Mouse (Mus musculus) CD8-positive naive resting alpha-beta T cell, adult 2 months (primary cell): ENCODE measurements around the gene Pgls.

Experiments
- DNase-seq, 2 experiments: peaks; one replicate each; pipeline ENCODE4 v3.0.0; 2022; ENCODE audit warnings: low read depth in 2 of 2, low spot score in 2 of 2

The Pgls gene

DNA sequence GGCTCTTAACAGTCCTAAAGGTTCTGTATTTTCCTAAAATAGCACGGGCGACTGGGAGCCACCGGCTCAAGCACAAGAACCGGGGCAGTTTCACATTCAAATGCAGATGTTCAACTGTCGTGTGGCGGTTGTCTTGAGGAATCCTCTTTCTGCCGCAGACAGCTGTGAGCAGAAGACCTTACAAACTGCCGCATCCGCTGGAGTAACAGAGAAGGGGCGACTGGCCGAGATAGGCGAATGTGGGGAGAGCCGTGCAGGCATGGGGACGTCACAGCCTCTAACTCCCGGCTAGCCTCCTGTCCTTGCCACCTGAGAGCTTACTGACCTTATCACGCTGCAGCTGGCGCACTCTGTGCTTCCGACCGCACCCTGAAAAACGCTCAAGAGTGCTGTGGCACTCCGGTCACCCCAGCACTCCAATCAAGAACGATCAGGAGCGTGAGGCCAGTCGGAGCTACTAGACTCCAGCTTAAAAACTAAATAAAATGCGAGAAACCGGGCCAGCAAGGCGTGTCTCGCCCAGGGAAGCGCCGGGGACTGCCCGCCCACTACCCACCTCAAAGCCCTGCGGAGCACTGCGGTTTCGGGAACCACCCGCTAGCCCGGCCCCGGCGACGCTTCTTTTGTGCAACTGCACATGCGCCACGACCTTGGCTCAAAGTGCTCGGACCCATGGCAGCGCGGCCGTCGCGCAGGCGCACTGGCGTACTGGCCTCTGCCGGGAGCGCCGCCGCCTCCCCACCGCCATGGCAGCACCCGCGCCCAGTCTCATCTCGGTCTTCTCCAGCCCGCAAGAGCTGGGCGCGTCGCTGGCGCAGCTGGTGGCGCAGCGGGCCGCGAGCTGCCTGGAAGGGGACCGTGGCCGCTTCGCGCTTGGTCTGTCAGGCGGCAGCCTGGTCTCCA, at the start of gene Pgls:
TSS of gene Pgls (plus strand) at position 706 of the 903 bp plus-strand sequence.
- DNase-seq = peak; percentile 60 to 75

DNA sequence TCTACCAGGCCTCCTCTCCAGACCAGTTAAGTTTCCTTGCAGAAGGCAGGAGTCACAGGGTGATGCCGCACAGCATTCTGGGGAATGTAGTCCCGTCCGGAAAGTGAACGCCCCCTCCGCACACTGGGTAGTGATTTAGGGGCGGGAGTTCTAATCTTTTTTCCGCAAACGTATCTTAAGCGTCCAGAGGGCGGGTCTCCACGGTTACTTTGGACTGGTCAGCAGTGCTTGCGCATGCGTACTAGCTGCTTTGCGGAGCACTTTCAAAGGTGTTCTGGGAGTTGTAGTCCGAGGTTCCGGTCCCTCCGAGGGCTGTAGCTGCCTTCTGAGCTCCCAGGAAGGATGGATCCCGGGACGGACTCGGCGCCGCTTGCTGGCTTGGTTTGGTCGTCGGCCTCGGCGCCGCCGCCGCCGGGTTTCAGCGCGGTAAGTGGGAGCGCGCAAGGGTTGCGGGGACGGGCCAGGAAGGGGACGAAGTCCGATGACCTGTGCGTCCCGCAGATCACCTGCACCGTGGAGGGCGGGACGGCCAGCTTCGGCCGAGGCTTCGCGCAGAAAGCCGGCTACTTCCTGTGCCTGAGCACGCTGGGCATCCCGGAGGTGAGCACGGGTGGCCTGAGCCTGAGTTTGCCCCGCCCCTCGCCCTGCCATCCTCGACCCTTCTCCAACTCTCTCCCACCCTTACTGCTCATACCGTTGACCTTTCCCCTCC, 49.2 kb upstream of the Pgls start, which contains the start of gene Mvb12a:
TSS of gene Mvb12a (plus strand) at position 291 of the 712 bp plus-strand sequence.
- peak; percentile 87 to 90 for DNase-seq

GRCm38 (mm10) chr8:71543755-71544154, 48.2 kb upstream of the Pgls start:
- DNase-seq = no peak

GRCm38 (mm10) chr8:71545053-71545452, 46.9 kb upstream of the Pgls start:
- no peak for DNase-seq

- DNase-seq = no peak
Observed at GRCm38 (mm10) chr8:71547590-71547989, 44.4 kb upstream of the Pgls start.

- DNase-seq = no peak
Observed at GRCm38 (mm10) chr8:71550754-71551153, 41.2 kb upstream of the Pgls start.

DNA sequence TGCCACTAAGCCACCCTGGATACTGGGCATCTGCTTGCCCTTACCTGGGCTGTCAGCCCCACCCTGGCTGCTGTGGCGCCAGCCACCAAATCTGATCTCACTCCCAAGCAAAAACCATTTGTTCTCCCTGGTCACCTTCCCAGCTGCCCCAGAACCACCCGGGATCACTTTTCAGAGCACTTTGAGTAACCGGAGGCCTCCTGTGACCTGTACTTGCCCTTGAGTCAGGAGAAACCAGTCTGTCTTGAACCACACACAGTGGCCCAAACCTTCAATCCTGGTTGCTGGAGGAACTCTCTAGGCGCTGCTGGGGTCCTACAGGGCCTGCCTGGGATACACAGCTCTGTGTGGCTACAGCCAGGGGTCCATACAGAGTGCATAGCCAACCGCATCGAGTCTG, 39.2 kb upstream of the Pgls start:
- DNase-seq = no peak

DNA sequence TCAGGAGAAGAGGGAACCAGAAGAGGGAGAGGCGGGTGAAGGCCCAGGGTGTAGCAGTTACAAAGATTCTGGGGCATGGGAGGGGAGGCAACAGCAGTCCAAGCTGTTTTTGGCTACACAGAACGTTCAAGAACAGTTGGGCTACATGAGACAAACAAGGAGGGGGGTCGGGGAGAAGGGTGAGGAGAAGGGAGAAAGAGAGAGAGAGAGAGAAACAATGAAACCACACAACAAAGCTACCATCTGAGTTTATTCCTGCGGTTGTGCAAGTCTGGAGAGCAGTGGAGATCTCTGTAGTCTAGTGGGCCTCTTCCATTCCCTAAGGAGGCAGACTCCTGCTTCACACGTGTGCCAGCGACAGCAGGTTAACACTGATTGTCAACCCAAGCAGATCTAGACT, 38.0 kb upstream of the Pgls start:
- no peak for DNase-seq

GRCm38 (mm10) chr8:71554644-71555043, 37.3 kb upstream of the Pgls start:
- no peak for DNase-seq

DNA sequence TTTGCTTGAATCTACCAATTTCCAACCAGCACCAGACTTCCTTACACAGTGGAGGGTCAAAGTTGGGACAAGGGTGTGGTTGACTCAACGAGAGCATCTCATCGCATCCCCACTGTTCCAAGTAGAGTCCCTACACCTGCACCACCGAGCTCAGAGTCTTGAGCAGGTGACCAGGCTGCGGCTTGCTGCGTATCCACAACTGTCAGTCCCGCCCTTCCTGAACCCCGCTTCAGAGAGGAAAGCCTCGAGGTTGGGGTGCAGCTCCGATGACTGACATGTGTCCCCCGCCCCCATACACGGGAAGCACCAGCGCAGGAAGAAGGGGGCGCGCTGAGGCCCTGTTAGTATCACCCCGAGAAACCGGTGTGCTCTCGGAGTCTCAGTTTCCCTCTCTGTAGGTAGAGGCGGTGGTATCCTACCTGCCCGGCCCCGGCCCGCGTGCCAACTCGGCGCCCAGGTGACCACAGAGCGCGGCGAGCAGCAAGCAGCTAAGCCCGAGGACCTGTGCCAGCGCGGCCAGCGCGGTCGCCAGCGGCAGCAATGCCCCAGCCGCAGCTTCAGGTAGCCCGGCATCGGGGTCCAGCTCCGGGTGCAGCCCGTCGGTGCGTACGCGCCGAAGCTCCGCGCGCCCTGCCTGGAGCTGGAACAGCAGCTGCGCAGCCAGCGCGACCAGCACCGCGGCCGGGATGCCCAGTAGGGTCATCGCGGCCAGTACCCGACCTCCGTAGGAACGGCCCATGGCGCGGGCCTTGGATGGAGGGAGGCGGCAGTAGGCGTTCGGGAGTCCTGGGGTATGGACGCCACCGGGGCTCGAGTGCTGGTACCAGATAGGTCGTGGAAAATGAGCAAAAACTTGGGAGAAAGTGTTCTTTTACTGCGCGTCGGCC, 33.7 kb upstream of the Pgls start, which contains the start of gene Tmem221:
TSS of gene Tmem221 (minus strand) at position 801 of the 887 bp plus-strand sequence.
- peak in 1 of 2 experiments; percentile 23 for DNase-seq

DNA sequence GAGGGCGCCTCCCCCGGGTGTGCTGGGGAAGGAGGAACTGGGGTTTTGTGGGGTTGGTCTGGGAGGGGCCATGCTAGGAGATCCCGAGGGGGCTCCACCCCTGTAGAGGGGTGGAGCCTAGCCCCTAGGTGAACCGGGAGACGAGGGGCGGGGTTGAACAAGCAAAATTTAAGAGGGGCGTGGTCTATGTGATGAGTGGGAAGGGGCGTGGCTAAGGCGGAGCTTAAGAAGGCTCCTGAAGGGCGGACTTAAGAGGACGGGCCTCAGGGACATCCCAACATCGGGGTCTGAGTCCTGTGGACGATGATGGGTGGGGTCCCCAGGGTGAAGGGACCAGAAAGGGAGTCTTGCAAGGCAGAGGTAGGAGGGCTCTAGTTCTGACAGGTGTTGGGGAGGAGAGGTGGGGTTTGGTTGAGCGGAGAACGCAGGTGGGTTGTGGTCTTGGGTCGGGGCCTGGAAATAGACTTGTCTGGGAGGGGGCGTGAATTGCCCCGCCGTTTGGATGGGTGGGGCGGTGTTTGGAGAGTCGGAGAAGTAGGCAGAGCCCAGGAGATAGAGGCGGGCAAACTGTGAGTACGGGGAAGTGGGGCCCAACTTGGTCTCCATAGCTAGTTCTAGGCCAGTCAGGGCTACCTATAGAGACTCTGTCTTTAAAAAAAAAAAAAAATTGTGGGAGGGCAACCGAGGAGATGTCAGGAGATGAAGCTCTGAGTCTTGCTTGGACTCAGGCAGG, 32.9 kb upstream of the Pgls start:
- peak; percentile 29 to 53 for DNase-seq

- DNase-seq = no peak
Observed at GRCm38 (mm10) chr8:71560071-71560470, 31.9 kb upstream of the Pgls start.

- DNase-seq = no peak
Observed at GRCm38 (mm10) chr8:71560765-71561164, 31.2 kb upstream of the Pgls start.

GRCm38 (mm10) chr8:71561401-71561800, 30.6 kb upstream of the Pgls start:
- DNase-seq = peak; percentile 55 to 69

- DNase-seq = peak; percentile 58 to 71
Observed at GRCm38 (mm10) chr8:71562751-71563150, 29.2 kb upstream of the Pgls start.

GRCm38 (mm10) chr8:71563992-71564391, 28.0 kb upstream of the Pgls start:
- no peak for DNase-seq

DNA sequence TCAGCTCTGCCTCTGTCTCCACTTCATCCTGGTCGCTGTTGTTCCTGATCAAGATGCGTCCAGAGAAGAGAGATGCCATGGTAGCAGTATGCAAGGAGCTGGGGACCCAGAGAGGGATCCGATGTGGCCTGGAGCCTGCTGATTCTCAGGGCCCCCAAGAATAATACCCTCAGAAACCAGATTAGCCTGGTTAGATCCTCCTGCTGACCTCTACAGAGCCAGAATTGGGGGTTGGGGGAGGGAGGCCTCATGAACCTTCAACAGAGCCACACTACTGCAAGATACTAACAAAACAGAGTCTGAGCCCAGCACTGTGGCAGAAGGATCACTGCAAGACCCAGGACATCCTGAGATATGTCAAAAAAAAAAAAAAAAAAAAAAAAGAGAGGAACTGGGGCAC, 25.5 kb upstream of the Pgls start, which contains the start of gene Nxnl1:
TSS of gene Nxnl1 (minus strand) at position 101 of the 400 bp plus-strand sequence.
- no peak for DNase-seq

- no peak for DNase-seq
Observed at GRCm38 (mm10) chr8:71567587-71567986, 24.4 kb upstream of the Pgls start.

- DNase-seq = no peak
Observed at GRCm38 (mm10) chr8:71568387-71568937, 23.5 kb upstream of the Pgls start, which contains the start of gene Slc27a1. Slc27a1 (plus strand) TSS chr8:71568882.

GRCm38 (mm10) chr8:71568941-71569340, 23.0 kb upstream of the Pgls start:
- DNase-seq = no peak
